Mouse (Mus musculus): ENCODE data around the gene Rae1. TPM values are rescaled to one million over a fixed set of nuclear protein-coding genes. Genes with fewer than 3 reads are reported as not detected.

Gene Rae1
- polyA plus RNA-seq, 2 experiments from 2014 or later = 44.2 to 44.5 TPM

DNA sequence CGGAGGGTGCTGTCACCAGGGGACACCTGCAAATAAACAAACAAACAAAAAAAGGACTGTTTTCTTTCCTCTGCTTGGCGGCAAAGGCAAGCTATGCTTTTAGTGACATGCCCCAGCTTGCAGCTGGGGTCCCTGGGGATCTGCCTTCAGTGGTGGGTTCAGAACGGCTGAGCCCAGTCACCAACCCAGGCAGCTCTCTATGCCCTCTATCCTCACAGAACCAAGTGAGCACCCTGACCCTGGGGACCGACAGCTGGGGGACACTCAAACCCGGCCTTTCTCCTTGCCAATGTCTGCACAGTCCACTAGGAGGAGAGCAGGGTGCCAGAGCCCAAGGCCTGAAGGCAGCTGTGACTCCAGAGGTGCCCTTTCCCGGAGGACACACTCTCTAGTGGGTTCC is 49.9 kb downstream of the Rae1 start:
- no peak for ATAC-seq

DNA sequence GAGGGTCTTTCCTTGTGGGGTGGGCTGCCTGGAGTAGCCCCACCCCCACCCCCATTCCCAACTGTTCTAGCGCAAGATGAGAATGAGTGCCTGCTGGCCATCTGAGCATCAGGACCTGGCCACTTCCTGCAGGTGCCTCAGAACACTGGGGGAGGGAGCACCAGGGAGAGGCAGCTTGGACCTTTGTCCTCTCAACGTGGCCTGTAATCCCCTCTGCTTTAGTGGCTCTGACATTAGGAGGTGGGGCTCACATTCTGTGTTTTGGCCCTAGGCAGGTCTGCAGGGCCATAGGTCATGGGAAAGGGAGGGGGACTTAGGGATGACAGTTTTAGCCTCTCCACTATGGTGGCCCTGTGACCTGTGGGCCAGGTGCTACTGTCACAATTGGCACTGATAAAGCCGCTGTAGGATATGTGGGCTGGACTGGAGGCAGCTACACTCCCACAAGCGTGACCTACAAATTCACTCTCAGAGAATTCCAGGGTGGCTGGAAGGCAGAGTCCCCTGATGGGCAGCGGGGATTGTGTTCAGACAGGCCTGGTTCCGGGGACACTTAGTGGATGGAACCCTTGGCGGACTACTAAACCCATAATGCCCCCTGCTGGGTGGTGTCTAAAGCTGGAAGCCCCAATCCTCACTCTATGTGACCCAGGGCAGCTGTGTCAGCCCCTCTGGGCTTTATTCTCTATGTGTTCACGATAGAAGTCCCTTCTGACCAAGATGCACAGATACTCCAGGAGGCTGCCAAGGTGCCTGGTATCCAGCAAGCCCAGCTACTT is 50.9 kb downstream of the Rae1 start:
- ATAC-seq = no peak

DNA sequence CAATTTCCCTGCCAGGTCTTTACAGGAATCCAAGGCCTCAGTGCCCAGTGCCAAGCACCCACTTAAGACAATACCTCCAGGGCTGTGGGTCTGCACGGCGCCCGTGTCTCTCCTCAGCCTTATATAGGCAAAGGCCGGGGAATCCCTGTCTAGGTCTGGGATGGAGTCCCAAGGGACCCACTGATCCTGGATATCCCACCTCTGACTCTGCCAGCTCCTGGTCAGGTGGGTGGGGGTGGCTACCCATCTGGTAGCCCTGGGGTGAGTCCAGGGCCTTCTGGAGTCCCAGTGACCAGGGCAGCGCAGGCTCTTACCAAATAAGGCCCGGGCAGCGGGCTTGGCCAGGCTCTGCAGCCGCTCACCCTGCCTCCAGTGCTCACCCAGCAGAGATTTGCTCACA is 53.0 kb downstream of the Rae1 start:
- ATAC-seq = no peak

DNA sequence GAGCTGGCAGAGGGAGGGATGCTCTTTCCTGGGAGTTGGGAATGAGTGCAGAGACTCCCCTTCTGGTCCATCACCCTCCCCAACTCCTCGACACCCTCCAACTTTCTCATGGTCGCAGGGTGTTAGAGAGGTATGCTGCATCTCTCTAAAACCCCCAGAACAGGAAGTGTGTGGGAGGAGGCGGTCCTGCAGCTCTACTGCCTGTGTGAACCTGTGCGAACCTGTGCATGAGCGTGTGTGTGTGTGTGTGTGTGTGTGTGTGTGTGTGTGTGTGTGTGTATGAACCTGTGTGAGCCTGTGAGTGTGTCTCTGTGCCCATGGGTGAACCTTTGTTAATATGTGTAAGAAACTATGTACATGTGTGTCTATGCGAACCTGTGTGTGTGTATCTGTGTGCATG is 53.9 kb downstream of the Rae1 start:
- ATAC-seq = peak; percentile 87

DNA sequence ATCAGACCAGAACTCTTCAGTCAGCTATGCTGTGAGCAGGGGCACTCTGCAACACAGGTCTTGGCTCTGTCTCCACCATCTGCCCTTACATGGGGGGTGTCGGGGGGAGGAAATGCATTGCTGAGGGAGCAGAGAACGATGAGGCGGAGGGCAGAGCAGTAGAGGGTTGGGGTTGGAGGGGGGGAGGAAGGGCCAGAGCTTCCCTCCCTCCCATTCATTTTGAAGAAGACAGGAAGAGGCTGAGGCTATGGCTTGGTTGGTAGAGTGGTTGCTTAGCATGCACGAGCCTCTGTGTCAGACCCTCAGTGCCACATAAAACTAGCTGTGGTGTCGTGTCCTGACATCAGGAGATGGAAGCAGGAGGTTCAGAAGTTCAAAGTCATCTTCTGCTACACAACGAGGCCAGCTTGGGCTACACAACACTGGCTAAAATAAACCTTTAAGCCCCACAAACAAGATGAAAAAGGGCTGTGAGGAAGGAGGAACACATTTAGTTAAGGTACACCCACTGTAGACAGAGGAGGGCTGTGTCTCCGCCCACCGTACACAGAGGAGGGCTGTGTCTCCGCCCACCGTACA is 56.5 kb downstream of the Rae1 start:
- ATAC-seq = peak; percentile 49

DNA sequence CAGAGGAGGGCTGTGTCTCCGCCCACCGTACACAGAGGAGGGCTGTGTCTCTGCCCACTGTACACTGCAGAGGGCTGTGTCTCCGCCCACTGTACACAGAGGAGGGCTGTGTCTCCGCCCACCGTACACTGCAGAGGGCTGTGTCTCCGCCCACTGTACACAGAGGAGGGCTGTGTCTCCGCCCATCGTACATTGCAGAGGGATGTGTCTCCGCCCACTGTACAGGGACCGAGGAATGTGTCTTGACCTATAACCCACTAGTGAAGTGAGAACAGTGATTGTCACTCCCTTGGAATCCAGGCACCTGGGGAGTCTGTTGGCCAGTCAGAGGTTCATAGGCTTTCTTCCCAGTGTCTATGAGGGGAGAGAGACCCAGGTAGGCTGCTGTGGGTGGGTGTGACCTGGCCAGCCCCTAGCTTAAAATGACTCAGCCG is 57.0 kb downstream of the Rae1 start:
- no peak for ATAC-seq

DNA sequence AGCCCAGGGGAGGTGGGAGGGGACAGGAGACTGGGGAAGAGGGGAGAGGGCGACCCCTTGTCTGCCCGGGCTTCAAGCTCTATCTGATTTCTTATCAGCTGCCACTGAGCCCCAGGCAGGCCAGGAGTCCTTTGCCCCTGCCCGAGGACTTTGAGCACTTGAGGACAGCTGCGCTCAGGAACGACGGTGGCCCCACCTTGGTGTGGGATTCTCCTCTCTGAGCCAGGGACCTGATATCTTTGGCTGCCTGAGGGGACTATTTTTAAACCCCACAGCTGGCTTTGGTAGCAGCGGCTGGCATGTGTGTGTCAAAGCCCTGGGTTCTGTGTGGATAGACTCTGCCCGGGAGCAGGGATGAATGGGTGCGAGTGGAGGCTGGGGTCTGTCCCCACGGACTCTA is 57.7 kb downstream of the Rae1 start:
- no peak for ATAC-seq

DNA sequence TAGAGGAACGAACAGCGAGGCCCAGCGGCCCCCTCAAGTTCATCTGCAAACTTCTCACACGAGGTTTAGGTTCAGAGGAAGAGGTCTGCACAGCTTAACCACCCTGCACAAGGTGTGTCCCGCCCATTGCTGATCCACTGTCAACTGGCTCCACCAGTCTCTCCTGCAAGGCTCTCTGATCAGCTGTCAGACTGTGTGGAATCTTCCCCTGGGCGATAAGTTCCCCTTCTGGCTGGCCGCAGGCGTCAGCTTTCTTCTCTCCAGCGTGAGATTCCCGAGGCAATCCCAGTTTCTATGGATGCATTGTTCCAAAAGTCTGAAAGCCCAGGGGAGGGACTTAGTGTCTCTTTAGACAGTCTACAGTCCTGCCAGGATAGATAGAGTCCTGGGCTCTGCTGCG is 58.3 kb downstream of the Rae1 start:
- ATAC-seq = no peak

DNA sequence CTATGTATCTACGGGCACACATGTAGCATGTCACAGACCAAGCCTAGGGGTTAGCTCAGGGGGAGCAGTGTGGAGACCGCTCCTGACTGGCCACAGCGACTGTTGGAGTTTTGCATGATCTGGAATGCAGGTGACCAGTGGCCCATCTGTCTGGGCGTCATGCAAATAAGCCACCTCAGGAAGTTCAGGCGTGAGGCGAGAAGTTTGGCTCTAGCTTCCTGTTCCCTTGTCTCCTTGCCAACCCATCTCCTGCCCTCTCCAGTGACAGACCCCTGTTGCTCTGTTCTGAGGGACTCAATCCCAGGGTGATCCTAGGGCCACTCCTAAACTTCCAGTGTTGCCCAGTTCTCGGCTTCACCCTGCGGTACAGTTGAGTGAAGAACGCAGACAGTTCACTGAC is 60.5 kb downstream of the Rae1 start:
- ATAC-seq = no peak

DNA sequence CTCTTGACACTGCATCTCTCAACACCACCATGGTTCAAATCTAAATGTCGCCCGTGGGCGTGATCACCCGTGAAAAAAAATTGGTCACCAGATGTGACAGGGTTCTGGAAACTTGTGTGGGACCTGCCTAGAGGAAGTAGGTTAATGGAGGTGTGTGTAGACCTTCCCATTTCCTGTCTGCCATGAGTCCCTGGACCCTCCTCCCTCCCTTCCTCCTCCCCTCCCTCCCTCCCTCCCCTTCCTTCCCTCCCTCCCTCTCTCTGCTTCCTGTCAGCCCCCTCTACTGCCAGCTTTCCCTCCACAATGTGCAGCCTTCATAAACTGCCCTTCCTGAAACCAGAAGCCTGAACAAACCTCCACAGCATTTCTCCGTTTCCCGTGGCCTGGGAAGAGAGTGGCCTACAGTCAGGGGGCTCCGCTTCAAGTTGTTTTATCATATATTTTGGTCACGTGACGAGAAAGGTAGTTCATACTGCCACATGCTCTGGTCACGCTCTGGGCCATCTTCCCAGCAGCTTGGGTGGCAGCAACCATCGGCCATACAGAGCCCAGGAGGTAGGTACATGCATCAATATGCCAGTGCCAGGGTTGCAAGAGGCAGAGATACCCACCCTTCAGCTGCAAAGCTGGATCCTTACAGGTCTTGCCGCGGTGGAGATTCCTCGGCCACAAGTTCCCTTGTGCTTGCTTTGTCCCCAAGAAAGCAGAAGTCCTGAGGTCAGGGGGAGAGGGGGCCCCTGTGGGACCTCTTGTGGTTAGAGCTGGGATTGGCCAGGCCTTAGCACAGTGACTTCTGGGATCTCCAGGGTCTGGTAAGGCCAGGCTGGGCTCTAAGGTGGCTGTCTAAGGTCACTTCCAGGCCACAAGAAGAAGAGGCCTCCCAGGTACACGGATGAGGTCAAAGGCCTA is 61.8 kb downstream of the Rae1 start:
- ATAC-seq = peak; percentile 50

DNA sequence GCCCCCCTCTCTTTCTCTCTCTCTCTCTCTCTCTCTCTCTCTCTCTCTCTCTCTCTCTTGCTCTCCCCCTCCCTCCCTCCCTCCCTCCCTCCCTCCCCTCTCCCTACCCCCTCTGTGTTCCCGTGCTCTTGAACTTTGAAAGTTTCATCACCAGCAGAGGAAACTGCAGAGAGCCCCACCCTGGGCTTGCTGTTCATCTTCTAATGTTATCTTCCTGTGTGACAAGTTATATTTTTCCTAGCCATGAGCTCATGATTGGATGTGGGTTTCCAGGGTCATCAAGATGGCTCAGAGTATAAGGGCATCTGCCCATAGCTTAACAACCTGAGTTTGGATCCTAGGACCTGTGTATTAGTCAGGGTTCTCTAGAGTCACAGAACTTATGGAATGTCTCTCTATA is 63.3 kb downstream of the Rae1 start:
- peak; percentile 70 for ATAC-seq

DNA sequence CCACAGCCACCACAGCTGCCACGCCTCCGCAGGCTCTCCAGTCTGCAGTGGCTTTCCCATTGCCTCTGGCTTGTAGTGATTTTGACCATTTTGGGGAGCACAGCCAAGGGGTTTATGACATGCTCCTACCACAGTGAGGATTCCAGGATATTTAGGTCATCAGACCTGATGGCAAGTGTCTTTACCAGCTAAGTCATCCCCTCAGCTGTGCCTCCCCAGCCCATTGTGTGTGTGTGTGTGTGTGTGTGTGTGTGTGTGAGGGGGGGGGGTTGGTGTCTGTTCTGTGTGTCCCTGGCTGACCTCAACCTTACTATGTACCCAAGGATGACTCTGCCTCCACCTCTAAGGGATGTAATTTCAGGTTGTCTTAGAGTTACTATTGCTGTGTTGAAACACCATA is 64.9 kb downstream of the Rae1 start:
- ATAC-seq = no peak

Other genes starting within 250 kb of the Rae1 start
- 10 to 100 TPM; 11.6 to 18.9 TPM for gene Bmp7, start 59.8 kb upstream of the Rae1 start, polyA plus RNA-seq (2017; shearing (Covaris generic))
- 1 to 10 TPM; 3.3 to 3.8 TPM for gene Spo11, start 22.4 kb upstream of the Rae1 start, polyA plus RNA-seq (2017; shearing (Covaris generic))
- gene Rbm38, start 20.4 kb downstream of the Rae1 start, polyA plus RNA-seq (2017; shearing (Covaris generic)) = 100 to 1,000 TPM; 154 to 194 TPM
- gene Ctcfl, start 119.4 kb downstream of the Rae1 start, polyA plus RNA-seq (2017; shearing (Covaris generic)) = not detected
- not detected for gene Pck1, start 152.9 kb downstream of the Rae1 start, polyA plus RNA-seq (2017; shearing (Covaris generic))
- gene Zbp1, start 218.8 kb downstream of the Rae1 start, polyA plus RNA-seq (2017; shearing (Covaris generic)) = 100 to 1,000 TPM in 1 of 2 experiments, 10 to 100 TPM in 1; 85.2 to 140 TPM